Mouse (Mus musculus): ENCODE measurements around the gene Prrg4.

DNA sequence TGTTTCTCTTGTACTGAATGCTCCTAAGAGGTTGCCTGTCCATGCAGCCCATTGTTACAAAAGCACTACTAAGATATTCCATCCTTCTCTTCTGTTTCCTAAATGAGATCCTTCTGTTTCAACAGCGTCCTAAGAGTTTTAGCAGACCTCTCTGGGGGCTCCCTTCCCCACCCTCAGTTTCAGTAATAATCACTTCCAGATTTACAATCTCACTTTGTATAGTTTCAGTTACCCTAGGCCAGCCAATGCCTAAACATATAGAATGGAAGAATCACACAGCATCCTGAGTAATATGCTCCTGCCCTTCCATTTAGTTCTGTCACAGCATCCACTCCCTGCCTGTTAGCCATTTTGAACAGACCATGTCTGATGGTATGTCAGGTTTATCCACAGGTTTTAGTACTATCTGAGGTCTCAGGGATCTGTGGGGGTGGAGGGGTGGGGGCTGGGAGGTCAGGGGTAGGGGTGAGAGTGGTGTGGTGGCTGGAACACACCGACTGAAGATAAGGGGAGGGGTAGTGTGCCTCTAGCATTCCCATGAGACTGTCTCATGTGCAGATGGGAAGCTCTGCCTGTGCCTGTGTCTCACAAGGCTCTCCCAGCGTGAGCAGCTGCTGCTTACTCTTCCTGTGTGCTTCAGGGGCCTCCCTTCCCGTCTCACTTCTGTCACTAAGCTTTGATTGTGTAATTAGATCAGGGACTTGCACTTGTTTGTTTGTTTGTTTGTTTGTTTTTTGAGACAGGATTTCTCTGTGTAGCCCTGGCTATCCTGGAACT lies 2.9 kb downstream of the Prrg4 start:
- no peak for TF ChIP-seq EP300 (IDR thresholded peaks at IDR 0.05)
- no peak for TF ChIP-seq CTCF (IDR thresholded peaks at IDR 0.05)

Data from lung, postnatal 0 days (tissue).